Mouse (Mus musculus): Measurements from ENCODE around the gene Slco1c1. TPM values are rescaled to one million over a fixed set of nuclear protein-coding genes. Genes with fewer than 3 reads are reported as not detected.

Gene Slco1c1
- polyA plus RNA-seq (2014; fragmentation: Nextera tagmentation; extraction: Ambion mirVana), result 0.39 and 1.1 TPM in 2 replicates

DNA sequence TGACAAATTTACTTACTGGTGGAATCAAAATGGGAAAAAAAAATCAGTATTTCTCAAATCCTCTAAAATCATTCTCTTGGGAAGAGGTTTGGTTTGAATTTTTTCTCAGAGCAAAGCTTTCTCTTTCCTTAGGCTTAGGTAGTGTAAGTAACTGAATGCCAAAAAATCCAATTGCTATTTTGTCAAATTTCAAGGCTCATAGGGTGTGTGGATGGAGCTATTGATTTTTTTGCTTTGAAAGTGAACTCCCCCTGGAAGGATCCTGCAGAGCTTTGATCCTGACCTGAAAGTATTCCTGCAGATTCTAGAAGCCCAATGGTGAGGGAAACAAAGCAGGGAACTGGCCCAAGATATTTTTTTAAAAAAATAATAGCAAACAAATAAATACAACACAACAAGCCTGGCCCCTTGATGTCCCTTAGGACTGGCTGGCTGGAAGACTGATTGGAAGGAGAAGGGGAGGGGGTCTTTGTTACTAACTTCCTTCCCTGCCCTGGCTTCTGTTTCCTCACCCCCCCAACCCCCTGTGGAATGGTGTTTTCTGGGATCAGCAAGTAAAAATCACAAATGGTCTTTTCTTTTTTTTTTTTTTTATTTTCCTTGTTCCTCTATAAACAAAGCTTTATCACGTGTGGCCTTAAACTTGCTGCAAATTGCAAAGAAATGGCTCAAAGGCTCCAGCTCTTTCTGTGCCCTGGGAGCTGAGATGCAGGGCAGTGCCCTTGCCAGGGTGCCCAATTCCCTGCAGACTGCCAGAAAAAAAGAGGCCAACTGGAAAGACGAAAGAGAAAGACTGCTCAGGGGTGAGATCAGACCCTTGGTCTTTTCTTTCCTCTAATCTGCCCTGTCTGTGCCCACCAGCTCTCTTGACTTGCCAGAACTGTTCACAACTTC, at the start of gene Slco1c1:
Gene Slco1c1 (plus strand): TSS at position 622 of the 894 bp plus-strand sequence.
- Histone ChIP-seq H3K9ac (ENCODE audit: low read length) (no peak within 1 kb of the TSS), H3K4me1 (replicated peaks; ENCODE audit: control insufficient read depth, insufficient read depth, low read length) (no peaks in the 10 kb centered on the region), H3K27me3 (ENCODE audit: control insufficient read depth, insufficient read depth, low read length) (no peaks in the 10 kb centered on the region), H3K4me3 (ENCODE audit: low read depth, low read length) (no peak within 1 kb of the TSS), H3K9me3 (ENCODE audit: control insufficient read depth, low read length) (no peaks in the 10 kb centered on the region), H3K36me3 (ENCODE audit: control insufficient read depth, insufficient read depth, low read length) (no peaks in the 10 kb centered on the region), H3K27ac (ENCODE audit: low read depth, low read length) (no peak within 1 kb of the TSS), H3K4me2 (ENCODE audit: low read depth, low read length, severe bottlenecking) (no peak within 1 kb of the TSS)
- ATAC-seq (replicated peaks; ENCODE audit: low FRiP score) (no peak), DNase-seq (ENCODE audit: low spot score) (no peak)
- WGBS, result 45% methylated on average over 2 of the region's 2 CpGs

DNA sequence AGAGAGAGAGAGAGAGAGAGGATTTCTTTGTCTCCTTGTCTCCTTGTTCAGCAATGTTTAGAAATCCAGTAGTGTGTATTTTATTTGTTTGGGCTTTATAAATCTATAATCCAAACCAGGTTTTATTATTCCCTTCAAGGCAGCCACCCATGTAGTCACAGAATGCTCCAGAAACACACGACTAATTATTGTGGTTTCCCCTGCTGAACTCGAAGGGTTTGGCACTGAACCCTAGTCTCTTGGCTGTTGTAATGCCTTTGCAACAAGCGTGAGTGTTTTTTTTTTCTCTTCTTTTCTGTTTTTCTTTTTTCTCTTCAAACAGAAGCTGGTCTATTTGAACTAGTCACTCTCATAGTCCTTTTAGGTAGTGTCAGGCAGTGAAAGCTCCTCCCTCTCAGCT, 49.5 kb upstream of the Slco1c1 start:
- Histone ChIP-seq H3K27me3 (ENCODE audit: control insufficient read depth, insufficient read depth, low read length) (no peaks in the 10 kb centered on the region), H3K27ac (ENCODE audit: low read depth, low read length) (no peak overlapping the region), H3K4me2 (ENCODE audit: low read depth, low read length, severe bottlenecking) (no peak overlapping the region), H3K9me3 (ENCODE audit: control insufficient read depth, low read length) (no peaks in the 10 kb centered on the region), H3K4me3 (ENCODE audit: low read depth, low read length) (no peak overlapping the region), H3K9ac (ENCODE audit: low read length) (no peak overlapping the region), H3K36me3 (ENCODE audit: control insufficient read depth, insufficient read depth, low read length) (no peaks in the 10 kb centered on the region), H3K4me1 (replicated peaks; ENCODE audit: control insufficient read depth, insufficient read depth, low read length) (no peaks in the 10 kb centered on the region)
- 72% methylated on average over 3 of the region's 3 CpGs for WGBS
- DNase-seq (ENCODE audit: low spot score) (no peak), ATAC-seq (replicated peaks; ENCODE audit: low FRiP score) (no peak)

DNA sequence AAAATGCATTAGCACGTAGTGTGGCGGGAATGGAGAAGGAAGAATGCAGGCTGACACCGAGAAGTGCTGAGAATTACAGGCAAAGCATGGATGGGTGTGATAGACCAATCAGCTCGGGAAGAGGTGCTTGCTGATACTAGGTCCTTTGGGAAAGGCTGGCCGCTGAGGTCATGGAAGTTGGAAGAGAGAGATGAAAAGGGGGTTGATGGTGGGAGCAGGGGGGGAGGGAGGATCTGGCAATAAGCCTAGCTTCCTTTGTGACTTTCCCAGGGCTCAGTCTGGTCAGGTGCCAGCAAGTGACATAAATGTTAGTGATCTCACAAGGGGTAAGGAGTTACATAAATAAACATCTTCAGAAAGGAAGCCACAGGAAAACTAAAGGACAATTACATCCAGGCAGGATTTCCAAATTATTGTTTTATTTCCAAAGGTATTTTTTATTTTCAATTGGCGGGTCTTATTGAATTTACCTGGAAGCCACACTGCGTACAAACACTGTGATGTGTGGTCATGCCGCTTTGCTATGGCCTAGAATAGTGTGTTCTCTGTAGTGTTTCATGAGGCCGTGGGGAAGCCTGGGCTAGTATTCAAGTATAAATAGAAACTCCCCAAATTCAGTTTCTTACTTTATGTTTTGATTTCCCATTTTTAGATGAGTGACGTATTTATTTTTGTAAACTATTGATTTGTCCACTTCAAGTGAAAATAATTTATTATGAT, 38.7 kb upstream of the Slco1c1 start:
- no peaks in the 10 kb centered on the region for H3K4me1 ChIP-seq (replicated peaks; ENCODE audit: control insufficient read depth, insufficient read depth, low read length)
- no peak overlapping the region for H3K9ac ChIP-seq (ENCODE audit: low read length)
- H3K9me3 ChIP-seq (ENCODE audit: control insufficient read depth, low read length), result no peaks in the 10 kb centered on the region
- DNase-seq (ENCODE audit: low spot score), result peak; percentile 50
- no peaks in the 10 kb centered on the region for H3K36me3 ChIP-seq (ENCODE audit: control insufficient read depth, insufficient read depth, low read length)
- WGBS, result 73% methylated on average over 10 of the region's 10 CpGs
- no peak overlapping the region for H3K4me2 ChIP-seq (ENCODE audit: low read depth, low read length, severe bottlenecking)
- H3K4me3 ChIP-seq (ENCODE audit: low read depth, low read length), result no peak overlapping the region
- peak; percentile 18; the same call in 1 of the 2 replicates for ATAC-seq (replicated peaks; ENCODE audit: low FRiP score)
- H3K27ac ChIP-seq (ENCODE audit: low read depth, low read length), result no peak overlapping the region
- H3K27me3 ChIP-seq (ENCODE audit: control insufficient read depth, insufficient read depth, low read length), result no peaks in the 10 kb centered on the region

DNA sequence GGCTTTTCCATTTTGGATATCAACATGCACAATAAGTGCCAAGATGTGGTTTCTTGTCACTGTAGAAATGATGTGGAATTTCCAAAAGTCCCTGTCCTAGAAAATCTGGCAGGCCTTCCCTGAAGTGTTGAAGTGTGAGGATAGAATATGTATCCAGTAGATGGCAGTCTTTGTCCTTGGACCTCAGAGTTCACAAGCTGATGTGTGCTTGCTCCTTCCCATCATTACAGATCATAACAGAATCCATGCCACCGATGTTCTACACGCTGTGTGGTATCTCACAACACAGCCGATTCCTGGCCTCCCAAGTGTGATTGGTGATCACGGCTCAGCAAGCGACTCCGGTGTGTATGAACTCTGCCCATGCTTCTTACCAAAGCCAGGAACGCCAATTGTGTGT, 36.9 kb upstream of the Slco1c1 start:
- DNase-seq (ENCODE audit: low spot score) (peak; percentile 53), ATAC-seq (replicated peaks; ENCODE audit: low FRiP score) (peak; percentile 40)
- no peaks in the 10 kb centered on the region for H3K27me3 ChIP-seq (ENCODE audit: control insufficient read depth, insufficient read depth, low read length)
- no peak overlapping the region for H3K4me3 ChIP-seq (ENCODE audit: low read depth, low read length)
- 72% methylated on average over 7 of the region's 7 CpGs for WGBS
- H3K4me2 ChIP-seq (ENCODE audit: low read depth, low read length, severe bottlenecking), result no peak overlapping the region
- no peaks in the 10 kb centered on the region for H3K4me1 ChIP-seq (replicated peaks; ENCODE audit: control insufficient read depth, insufficient read depth, low read length)
- no peak overlapping the region for H3K27ac ChIP-seq (ENCODE audit: low read depth, low read length)
- no peaks in the 10 kb centered on the region for H3K36me3 ChIP-seq (ENCODE audit: control insufficient read depth, insufficient read depth, low read length)
- no peaks in the 10 kb centered on the region for H3K9me3 ChIP-seq (ENCODE audit: control insufficient read depth, low read length)
- no peak overlapping the region for H3K9ac ChIP-seq (ENCODE audit: low read length)

DNA sequence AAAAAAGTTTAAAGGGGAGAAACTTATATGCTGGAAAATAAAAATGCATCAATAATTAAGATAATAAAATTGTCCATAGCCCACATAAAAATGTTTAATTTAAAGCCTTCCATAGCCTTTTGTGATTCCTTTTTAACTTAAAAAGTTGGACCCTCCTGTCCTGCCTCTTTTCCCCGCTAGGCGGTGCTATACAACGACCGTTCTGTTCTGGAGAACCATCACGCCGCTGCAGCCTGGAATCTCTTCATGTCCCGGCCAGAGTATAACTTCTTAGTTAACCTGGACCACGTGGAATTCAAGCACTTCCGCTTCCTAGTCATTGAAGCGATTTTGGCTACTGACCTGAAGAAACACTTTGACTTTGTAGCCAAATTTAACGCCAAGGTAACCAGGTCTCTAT, 35.5 kb upstream of the Slco1c1 start:
- ATAC-seq (replicated peaks; ENCODE audit: low FRiP score), result peak; percentile 70
- Histone ChIP-seq H3K4me1 (replicated peaks; ENCODE audit: control insufficient read depth, insufficient read depth, low read length) (no peaks in the 10 kb centered on the region), H3K9me3 (ENCODE audit: control insufficient read depth, low read length) (no peaks in the 10 kb centered on the region), H3K27ac (ENCODE audit: low read depth, low read length) (no peak overlapping the region), H3K4me3 (ENCODE audit: low read depth, low read length) (no peak overlapping the region), H3K9ac (ENCODE audit: low read length) (no peak overlapping the region), H3K36me3 (ENCODE audit: control insufficient read depth, insufficient read depth, low read length) (no peaks in the 10 kb centered on the region), H3K27me3 (ENCODE audit: control insufficient read depth, insufficient read depth, low read length) (no peaks in the 10 kb centered on the region; the same call in 1 of the 2 replicates), H3K4me2 (ENCODE audit: low read depth, low read length, severe bottlenecking) (no peak overlapping the region)
- peak; percentile 82 for DNase-seq (ENCODE audit: low spot score)
- 16% methylated on average over 11 of the region's 11 CpGs for WGBS

DNA sequence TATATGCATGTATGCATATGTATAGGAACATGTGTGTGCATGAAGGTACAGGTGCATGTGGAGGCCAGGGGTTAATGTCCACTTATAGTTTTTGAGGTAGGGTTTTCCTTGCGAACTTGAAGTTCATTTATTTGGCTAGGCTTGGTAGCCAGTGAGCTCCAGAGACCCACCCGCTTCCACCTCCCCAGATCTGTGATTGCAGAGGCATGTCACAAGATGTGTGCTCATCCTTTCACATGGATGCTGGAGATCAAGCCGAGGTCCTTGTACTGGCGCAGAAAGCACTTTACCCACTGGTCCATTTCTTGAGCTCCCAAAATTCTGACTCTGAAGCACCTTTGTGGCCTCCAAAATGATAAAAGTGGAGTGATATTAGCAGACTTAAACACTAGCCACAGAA, 29.3 kb upstream of the Slco1c1 start:
- ATAC-seq (replicated peaks; ENCODE audit: low FRiP score), result peak; percentile 1; the same call in 1 of the 2 replicates
- Histone ChIP-seq H3K4me1 (replicated peaks; ENCODE audit: control insufficient read depth, insufficient read depth, low read length) (peaks cover 6% of the 10 kb centered on the region; the same call in 1 of the 2 replicates), H3K27ac (ENCODE audit: low read depth, low read length) (peak overlapping the region; percentile 42; the same call in 1 of the 2 replicates), H3K4me2 (ENCODE audit: low read depth, low read length, severe bottlenecking) (no peak overlapping the region), H3K9ac (ENCODE audit: low read length) (no peak overlapping the region), H3K36me3 (ENCODE audit: control insufficient read depth, insufficient read depth, low read length) (no peaks in the 10 kb centered on the region), H3K4me3 (ENCODE audit: low read depth, low read length) (no peak overlapping the region), H3K9me3 (ENCODE audit: control insufficient read depth, low read length) (no peaks in the 10 kb centered on the region), H3K27me3 (ENCODE audit: control insufficient read depth, insufficient read depth, low read length) (no peaks in the 10 kb centered on the region; the same call in 1 of the 2 replicates)
- 59% methylated on average over 4 of the region's 4 CpGs for whole genome bisulfite sequencing
- DNase-seq (ENCODE audit: low spot score), result peak; percentile 52

DNA sequence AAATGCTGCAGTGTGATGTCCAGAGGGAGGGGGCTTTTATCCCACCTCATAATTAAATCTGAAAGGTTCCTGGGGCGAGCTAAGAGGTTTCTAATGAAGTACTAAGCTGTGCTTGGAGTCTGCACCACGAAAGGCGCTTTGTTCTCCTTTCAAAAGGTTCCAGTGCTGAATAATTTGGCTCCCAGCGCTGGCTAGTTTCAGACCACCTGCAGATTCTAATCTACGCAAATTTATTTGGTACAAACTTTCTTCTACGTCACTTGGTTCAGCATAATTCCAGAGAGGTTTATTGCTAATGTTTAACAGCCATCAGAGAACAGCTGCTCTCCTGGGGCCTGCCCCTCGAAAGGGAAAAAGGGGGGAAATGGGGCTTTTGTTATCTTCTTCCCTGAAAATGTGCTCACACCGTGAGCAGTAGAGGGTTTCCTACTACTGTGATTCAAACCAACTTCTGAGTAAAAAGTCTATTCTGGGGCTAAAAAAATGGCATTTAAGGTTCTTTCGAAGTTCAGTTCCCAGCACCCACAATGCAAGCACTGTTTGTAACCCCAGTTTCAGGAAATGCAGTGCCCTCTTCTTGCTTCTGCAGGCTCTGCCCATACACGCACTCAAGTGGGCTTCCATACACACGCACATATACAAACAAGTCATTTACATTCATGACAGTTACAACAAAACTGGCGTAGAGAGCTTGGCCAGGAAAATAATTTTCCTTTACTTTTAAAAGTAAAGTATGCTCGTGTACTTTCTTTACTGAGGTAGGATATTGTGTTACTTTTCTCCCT, 28.3 kb upstream of the Slco1c1 start:
- peak; percentile 71 for DNase-seq (ENCODE audit: low spot score)
- Histone ChIP-seq H3K4me3 (ENCODE audit: low read depth, low read length) (no peak overlapping the region), H3K9ac (ENCODE audit: low read length) (no peak overlapping the region), H3K4me1 (replicated peaks; ENCODE audit: control insufficient read depth, insufficient read depth, low read length) (peaks cover 6% of the 10 kb centered on the region; the same call in 1 of the 2 replicates), H3K36me3 (ENCODE audit: control insufficient read depth, insufficient read depth, low read length) (no peaks in the 10 kb centered on the region), H3K27ac (ENCODE audit: low read depth, low read length) (peak overlapping the region; percentile 65), H3K9me3 (ENCODE audit: control insufficient read depth, low read length) (no peaks in the 10 kb centered on the region), H3K27me3 (ENCODE audit: control insufficient read depth, insufficient read depth, low read length) (no peaks in the 10 kb centered on the region; the same call in 1 of the 2 replicates), H3K4me2 (ENCODE audit: low read depth, low read length, severe bottlenecking) (no peak overlapping the region)
- 8% methylated on average over 13 of the region's 13 CpGs for WGBS
- peak; percentile 94 for ATAC-seq (replicated peaks; ENCODE audit: low FRiP score)

DNA sequence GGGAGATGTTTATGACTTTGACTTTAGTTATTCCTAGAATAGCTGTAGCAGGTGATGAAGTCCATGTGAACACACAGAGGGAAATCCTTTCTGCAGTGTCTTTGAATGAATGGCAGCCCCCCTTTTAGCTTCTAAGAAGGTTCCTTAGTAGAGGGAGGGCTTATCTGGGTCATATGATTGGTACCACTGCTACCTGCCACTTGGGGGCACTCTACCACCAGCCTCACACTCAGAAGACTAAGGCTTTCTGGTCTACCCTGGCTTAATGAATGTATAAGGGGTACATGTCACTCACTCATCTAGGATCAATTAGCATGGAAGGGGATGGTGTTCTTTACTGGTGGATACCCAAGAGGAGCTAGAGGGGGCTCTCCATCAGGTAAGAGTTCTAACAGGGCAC, 24.7 kb upstream of the Slco1c1 start:
- ATAC-seq (replicated peaks; ENCODE audit: low FRiP score) (no peak), DNase-seq (ENCODE audit: low spot score) (no peak)
- H3K4me1 ChIP-seq (replicated peaks; ENCODE audit: control insufficient read depth, insufficient read depth, low read length), result peaks cover 6% of the 10 kb centered on the region; the same call in 1 of the 2 replicates
- H3K27me3 ChIP-seq (ENCODE audit: control insufficient read depth, insufficient read depth, low read length), result no peaks in the 10 kb centered on the region
- H3K4me3 ChIP-seq (ENCODE audit: low read depth, low read length), result no peak overlapping the region
- H3K9ac ChIP-seq (ENCODE audit: low read length), result no peak overlapping the region
- H3K27ac ChIP-seq (ENCODE audit: low read depth, low read length), result no peak overlapping the region
- H3K36me3 ChIP-seq (ENCODE audit: control insufficient read depth, insufficient read depth, low read length), result no peaks in the 10 kb centered on the region
- no peaks in the 10 kb centered on the region for H3K9me3 ChIP-seq (ENCODE audit: control insufficient read depth, low read length)
- H3K4me2 ChIP-seq (ENCODE audit: low read depth, low read length, severe bottlenecking), result no peak overlapping the region
